Mouse (Mus musculus): ENCODE data around the gene Ell2.
"Not testable (repeated sequence)": the region's sequence is repeated elsewhere in the genome, so short reads cannot be mapped to it uniquely, and the experiment has no call there.

Gene Ell2

DNA sequence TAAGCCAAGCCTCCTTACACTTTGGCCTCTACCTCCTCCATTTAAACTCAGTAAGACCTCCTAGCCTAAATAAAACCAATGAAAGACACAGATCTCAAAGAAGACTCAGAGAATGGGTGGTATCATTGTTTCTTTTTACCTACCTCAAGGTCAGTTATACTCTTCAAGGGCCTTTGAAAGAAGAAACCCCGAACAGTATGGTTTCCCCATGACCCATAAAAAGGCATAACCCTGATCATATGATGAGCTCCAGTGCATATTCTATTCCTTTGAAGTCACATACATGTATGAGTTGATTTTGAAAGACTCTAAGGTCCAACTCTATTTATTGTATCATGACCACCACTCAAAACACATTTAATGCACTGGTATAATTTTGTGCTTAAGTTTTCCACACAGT lies at the start of gene Ell2:
Gene Ell2 (plus strand): TSS at position 301 of the 400 bp plus-strand sequence.
- no peak for DNase-seq (ENCODE audit: low read depth, low spot score)
- Histone ChIP-seq H3K27me3 (ENCODE audit: control insufficient read depth, insufficient read depth, low read length, poor library complexity, severe bottlenecking) (no peaks in the 10 kb centered on the region), H3K36me3 (ENCODE audit: control insufficient read depth, insufficient read depth, low read length, poor library complexity, severe bottlenecking) (no peaks in the 10 kb centered on the region)

GRCm38 (mm10) chr13:75685438-75685837 lies 21.1 kb upstream of the Ell2 start:
- DNase-seq (ENCODE audit: low read depth, low spot score), result no peak
- Histone ChIP-seq H3K27me3 (ENCODE audit: control insufficient read depth, insufficient read depth, low read length, poor library complexity, severe bottlenecking) (no peaks in the 10 kb centered on the region), H3K36me3 (ENCODE audit: control insufficient read depth, insufficient read depth, low read length, poor library complexity, severe bottlenecking) (no peaks in the 10 kb centered on the region)

- no peak for DNase-seq (ENCODE audit: low read depth, low spot score)
- H3K36me3 ChIP-seq (ENCODE audit: control insufficient read depth, insufficient read depth, low read length, poor library complexity, severe bottlenecking), result no peaks in the 10 kb centered on the region
- H3K27me3 ChIP-seq (ENCODE audit: control insufficient read depth, insufficient read depth, low read length, poor library complexity, severe bottlenecking), result no peaks in the 10 kb centered on the region
Observed at GRCm38 (mm10) chr13:75686995-75687394, 19.6 kb upstream of the Ell2 start.

- peak; percentile 58 for DNase-seq (ENCODE audit: low read depth, low spot score)
- no peaks in the 10 kb centered on the region; the same call in 1 of the 2 replicates for H3K27me3 ChIP-seq (ENCODE audit: control insufficient read depth, insufficient read depth, low read length, poor library complexity, severe bottlenecking)
- no peaks in the 10 kb centered on the region for H3K36me3 ChIP-seq (ENCODE audit: control insufficient read depth, insufficient read depth, low read length, poor library complexity, severe bottlenecking)
Observed at GRCm38 (mm10) chr13:75691625-75692024, 14.9 kb upstream of the Ell2 start.

DNA sequence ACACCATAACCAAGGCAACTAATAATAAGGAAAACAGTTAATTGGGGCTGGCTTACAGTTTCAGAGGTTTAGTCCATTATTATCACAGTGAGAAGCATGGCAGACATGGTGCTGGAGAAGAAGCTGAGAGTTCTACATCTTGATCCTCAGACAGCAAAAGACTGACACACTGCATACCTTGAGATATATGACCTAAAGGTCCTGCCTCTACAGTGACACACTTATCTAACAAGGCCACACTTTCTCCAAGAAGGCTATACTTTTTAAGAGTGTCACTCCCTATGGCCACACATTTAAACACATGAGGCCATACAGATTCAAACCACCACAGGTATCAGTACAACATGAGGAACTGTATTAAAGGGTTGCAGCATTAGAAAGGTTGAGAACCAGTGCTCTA lies 13.5 kb upstream of the Ell2 start:
- Histone ChIP-seq H3K27me3 (ENCODE audit: control insufficient read depth, insufficient read depth, low read length, poor library complexity, severe bottlenecking) (no peaks in the 10 kb centered on the region; the same call in 1 of the 2 replicates), H3K36me3 (ENCODE audit: control insufficient read depth, insufficient read depth, low read length, poor library complexity, severe bottlenecking) (no peaks in the 10 kb centered on the region)

GRCm38 (mm10) chr13:75702814-75703213 lies 3.7 kb upstream of the Ell2 start:
- no peak for DNase-seq (ENCODE audit: low read depth, low spot score)
- H3K27me3 ChIP-seq (ENCODE audit: control insufficient read depth, insufficient read depth, low read length, poor library complexity, severe bottlenecking), result no peaks in the 10 kb centered on the region
- no peaks in the 10 kb centered on the region for H3K36me3 ChIP-seq (ENCODE audit: control insufficient read depth, insufficient read depth, low read length, poor library complexity, severe bottlenecking)

More for the DNA sequence above, 13.5 kb upstream of the Ell2 start:
- DNase-seq (ENCODE audit: low read depth, low spot score), result no peak

DNA sequence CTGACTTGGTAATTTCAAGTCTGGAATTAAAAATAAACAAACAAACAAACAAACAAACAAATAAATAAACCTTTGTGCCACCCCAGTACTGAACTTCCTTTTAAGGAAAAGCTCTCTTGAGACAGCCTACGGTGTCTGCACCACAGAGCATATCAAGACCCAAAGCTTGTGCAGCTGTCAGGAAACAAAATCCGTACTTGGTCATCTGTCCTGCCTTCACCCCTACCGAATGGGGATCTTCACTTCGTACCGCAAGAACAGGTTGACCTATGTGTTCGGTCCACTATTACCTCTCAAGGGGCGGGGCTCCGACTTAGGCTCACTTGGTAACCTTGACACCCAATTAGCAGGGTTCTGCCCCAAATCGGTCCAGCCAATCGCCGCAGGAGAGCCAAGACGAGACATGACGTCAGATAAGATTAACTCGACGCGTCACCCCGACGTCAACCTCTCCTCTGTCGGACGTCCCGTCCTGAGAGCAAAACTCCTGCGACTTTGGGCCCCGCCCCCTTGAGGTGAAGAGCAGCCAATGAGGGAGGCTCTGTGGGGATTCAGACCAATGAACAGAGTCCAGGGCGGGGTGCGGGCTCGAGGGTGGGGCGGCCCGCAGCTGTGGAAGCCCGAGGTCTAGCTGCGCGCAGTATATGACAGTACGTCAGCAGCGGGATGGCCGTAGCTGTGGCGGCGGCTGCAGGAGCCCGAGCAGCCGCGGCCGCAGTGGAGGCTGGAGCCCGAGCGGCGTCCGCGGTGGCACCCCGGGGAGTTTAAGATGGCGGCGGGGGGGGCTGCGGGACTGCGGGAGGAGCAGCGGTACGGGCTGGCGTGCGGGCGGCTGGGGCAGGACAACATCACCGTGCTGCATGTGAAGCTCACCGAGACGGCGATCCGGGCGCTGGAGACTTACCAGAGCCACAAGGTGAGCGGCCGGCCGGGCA lies 592 bp downstream of the Ell2 start:
- Histone ChIP-seq H3K36me3 (ENCODE audit: control insufficient read depth, insufficient read depth, low read length, poor library complexity, severe bottlenecking) (no peaks in the 10 kb centered on the region), H3K27me3 (ENCODE audit: control insufficient read depth, insufficient read depth, low read length, poor library complexity, severe bottlenecking) (no peaks in the 10 kb centered on the region)
- peak; percentile 99 for DNase-seq (ENCODE audit: low read depth, low spot score)

GRCm38 (mm10) chr13:75707821-75708636 lies 1.5 kb downstream of the Ell2 start:
- DNase-seq (ENCODE audit: low read depth, low spot score), result peak; percentile 71
- H3K36me3 ChIP-seq (ENCODE audit: control insufficient read depth, insufficient read depth, low read length, poor library complexity, severe bottlenecking), result no peaks in the 10 kb centered on the region
- H3K27me3 ChIP-seq (ENCODE audit: control insufficient read depth, insufficient read depth, low read length, poor library complexity, severe bottlenecking), result no peaks in the 10 kb centered on the region

- no peak for DNase-seq (ENCODE audit: low read depth, low spot score)
- Histone ChIP-seq H3K27me3 (ENCODE audit: control insufficient read depth, insufficient read depth, low read length, poor library complexity, severe bottlenecking) (no peaks in the 10 kb centered on the region), H3K36me3 (ENCODE audit: control insufficient read depth, insufficient read depth, low read length, poor library complexity, severe bottlenecking) (no peaks in the 10 kb centered on the region)
Observed at GRCm38 (mm10) chr13:75708637-75709002, 2.1 kb downstream of the Ell2 start.

DNA sequence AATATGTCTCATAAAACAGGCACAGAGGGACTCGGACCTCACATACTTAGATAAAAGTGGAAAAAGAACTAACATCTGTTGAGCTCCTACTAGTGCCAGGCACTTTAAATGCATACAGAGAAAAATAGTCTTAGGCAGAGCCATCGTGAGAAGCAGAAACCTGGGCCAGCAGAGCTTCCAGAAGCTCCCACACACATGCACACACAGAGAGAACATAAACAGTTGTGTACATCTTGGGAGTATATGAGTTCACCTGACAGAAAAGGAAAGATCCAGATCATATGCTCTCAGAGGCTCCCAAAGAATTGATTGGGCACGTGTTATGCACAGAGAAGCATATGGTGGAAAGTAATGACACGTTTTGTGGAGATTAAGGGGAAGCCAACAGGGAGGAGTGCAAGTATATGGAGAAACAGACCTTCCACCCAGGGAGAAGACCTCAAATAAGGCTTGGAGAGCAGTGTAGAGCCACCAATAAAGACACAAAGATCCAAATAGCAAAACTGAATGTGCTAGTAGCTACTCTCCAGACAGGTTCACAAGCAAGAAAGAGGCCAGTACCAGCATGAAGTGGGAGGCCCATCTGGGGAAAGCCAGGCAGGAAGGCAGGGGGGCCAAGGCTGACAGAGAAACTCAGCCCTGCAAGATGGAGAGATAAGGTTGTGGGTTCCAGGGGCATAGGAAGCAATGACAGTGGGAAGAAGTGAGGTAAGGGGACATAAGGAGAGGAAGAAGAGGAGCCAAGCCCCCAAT lies 2.6 kb downstream of the Ell2 start:
- DNase-seq (ENCODE audit: low read depth, low spot score), result peak; percentile 10
- H3K27me3 ChIP-seq (ENCODE audit: control insufficient read depth, insufficient read depth, low read length, poor library complexity, severe bottlenecking), result no peaks in the 10 kb centered on the region
- H3K36me3 ChIP-seq (ENCODE audit: control insufficient read depth, insufficient read depth, low read length, poor library complexity, severe bottlenecking), result no peaks in the 10 kb centered on the region

DNA sequence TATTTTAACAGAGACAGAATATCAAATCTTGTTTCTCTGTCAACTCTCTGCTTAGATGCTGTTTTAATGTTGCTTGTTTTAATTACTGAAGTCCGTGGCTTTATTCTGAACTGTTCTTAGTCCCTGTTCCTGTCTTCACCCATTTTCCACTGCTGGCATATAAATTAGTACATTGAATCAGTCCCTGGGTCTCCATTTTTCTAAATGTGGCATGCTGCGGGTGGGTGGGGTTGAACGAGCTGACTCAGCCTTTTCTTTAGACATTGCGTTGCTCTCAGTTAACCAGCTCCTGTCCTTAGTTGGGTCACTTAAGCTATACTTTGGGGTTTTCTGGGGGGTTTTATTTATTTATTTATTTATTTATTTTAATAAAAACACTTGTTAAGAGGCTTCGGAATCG lies 3.6 kb downstream of the Ell2 start:
- DNase-seq (ENCODE audit: low read depth, low spot score), result no peak

DNA sequence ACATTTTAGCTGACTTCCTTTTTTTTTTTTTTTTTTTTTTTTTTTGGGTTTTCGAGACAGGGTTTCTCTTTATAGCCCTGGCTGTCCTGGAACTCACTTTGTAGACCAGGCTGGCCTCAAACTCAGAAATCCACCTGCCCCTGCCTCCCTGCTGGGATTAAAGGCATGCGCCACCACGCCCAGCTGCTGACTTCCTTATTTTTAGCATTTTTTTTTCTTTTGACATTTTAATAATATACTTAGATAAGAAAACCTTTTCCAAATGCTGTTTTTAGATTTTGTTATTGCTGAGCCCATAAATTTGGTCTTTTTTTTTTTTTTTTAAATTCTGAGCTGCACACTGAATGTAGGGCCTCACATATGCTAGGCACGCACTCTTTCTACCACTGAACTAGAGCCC lies 5.0 kb downstream of the Ell2 start:
- H3K36me3 ChIP-seq (ENCODE audit: control insufficient read depth, insufficient read depth, low read length, poor library complexity, severe bottlenecking); H3K27me3 ChIP-seq (ENCODE audit: control insufficient read depth, insufficient read depth, low read length, poor library complexity, severe bottlenecking); DNase-seq (ENCODE audit: low read depth, low spot score): not testable (repeated sequence)

More for the DNA sequence above, 3.6 kb downstream of the Ell2 start:
- Histone ChIP-seq H3K27me3 (ENCODE audit: control insufficient read depth, insufficient read depth, low read length, poor library complexity, severe bottlenecking) (no peaks in the 10 kb centered on the region), H3K36me3 (ENCODE audit: control insufficient read depth, insufficient read depth, low read length, poor library complexity, severe bottlenecking) (no peaks in the 10 kb centered on the region)

GRCm38 (mm10) chr13:75712544-75712943 lies 6.0 kb downstream of the Ell2 start:
- H3K36me3 ChIP-seq (ENCODE audit: control insufficient read depth, insufficient read depth, low read length, poor library complexity, severe bottlenecking); H3K27me3 ChIP-seq (ENCODE audit: control insufficient read depth, insufficient read depth, low read length, poor library complexity, severe bottlenecking); DNase-seq (ENCODE audit: low read depth, low spot score): not testable (repeated sequence)

DNA sequence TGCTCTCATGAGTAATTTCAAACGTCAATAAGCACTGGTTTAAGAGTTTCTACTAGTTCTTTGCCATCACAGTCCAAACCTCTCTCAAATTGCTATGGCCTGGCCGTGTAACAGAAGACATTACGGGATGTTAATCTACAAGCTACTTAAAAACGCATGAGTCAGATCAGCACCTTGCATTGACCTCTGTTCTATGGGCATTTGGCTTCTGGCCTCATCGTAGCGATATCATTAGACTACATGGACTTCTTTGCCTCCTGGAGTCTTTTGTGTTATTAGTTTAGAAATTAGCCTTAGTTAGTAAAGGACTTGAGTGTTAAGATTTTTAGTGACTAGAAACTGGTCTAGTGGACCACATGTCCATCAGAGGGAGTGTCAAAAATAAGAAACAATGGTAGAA lies 7.8 kb downstream of the Ell2 start:
- H3K27me3 ChIP-seq (ENCODE audit: control insufficient read depth, insufficient read depth, low read length, poor library complexity, severe bottlenecking), result no peaks in the 10 kb centered on the region
- DNase-seq (ENCODE audit: low read depth, low spot score), result no peak
- no peaks in the 10 kb centered on the region for H3K36me3 ChIP-seq (ENCODE audit: control insufficient read depth, insufficient read depth, low read length, poor library complexity, severe bottlenecking)

Data from splenic B cell, adult 2 months (primary cell).